Mouse (Mus musculus) E14TG2a.4 (cell line): ENCODE measurements around the gene Gna15.

Experiments used
- CTCF ChIP-seq: conservative IDR thresholded peaks from 2 replicates; pipeline ENCODE4 v1.5.1; 2014; ENCODE audit warnings: low read length
- NANOG ChIP-seq: IDR thresholded peaks from 2 replicates; pipeline ENCODE4 v1.6.1; 2014; ENCODE audit warnings: borderline replicate concordance, low read length, mixed read lengths
- POU5F1 ChIP-seq: IDR thresholded peaks from 2 replicates; pipeline ENCODE4 v1.6.1; 2014; ENCODE audit warnings: low read length, borderline replicate concordance

- TF ChIP-seq CTCF (no peak), POU5F1 (no peak), NANOG (no peak)
These were observed 59.4 kb downstream of the Gna15 start for GRCm38 (mm10) chr10:81464405-81465264.
